Comparison of ENCODE assay signal across 10 mouse cellular contexts in genomic region chr8:87961108-87961507, GRCm38 (mm10). TPM values are rescaled to one million over a fixed set of nuclear protein-coding genes. Genes with fewer than 3 reads are reported as not detected.
A peak's percentile ranks its signal among the peaks of the same experiment; 100 is the strongest.
DNase-seq lines count a peak whose midpoint lies in the region; ATAC-seq lines count a peak whose summit lies in the region.
"Had no signal": no experiment of that assay in that cellular context is flagged by ENCODE, and none has a peak within 500 bp of the region (broad histone marks: within the 10 kb centered on the region; RNA-seq: fewer than 3 reads in every experiment).

No protein-coding gene starts in this region.

- DNase-seq in layer of hippocampus, postnatal 25 days (ENCODE audit: extremely low spot score in 1 of 2, low spot score in 1 of 2): peak; percentile 24 to 54
- DNase-seq in layer of hippocampus, adult 11-12 months (ENCODE audit: low spot score): no peak
- peak; percentile 60 for DNase-seq in liver, embryonic 11.5 days (ENCODE audit: low spot score)
- peak; percentile 73 for DNase-seq in neural tube, embryonic 10.5 days (ENCODE audit: extremely low spot score, low spot score)

- H3K9me3 ChIP-seq in forebrain, embryonic 16.5 days (ENCODE audit: control insufficient read depth, low read length): no peaks in the 10 kb centered on the region
- no peaks in the 10 kb centered on the region for H3K9me3 ChIP-seq in hindbrain, embryonic 16.5 days (ENCODE audit: control insufficient read depth, low read length)
- H3K9me3 ChIP-seq in liver, embryonic 11.5 days (ENCODE audit: control insufficient read depth, low read length): no peaks in the 10 kb centered on the region

- no peaks in the 10 kb centered on the region for H3K36me3 ChIP-seq in forebrain, embryonic 16.5 days (ENCODE audit: control insufficient read depth, insufficient read depth)
- no peaks in the 10 kb centered on the region for H3K36me3 ChIP-seq in hindbrain, embryonic 16.5 days (ENCODE audit: control insufficient read depth, insufficient read depth, low read length)
- no peaks in the 10 kb centered on the region for H3K36me3 ChIP-seq in liver, embryonic 11.5 days (ENCODE audit: control insufficient read depth, insufficient read depth, low read length)
- H3K36me3 ChIP-seq: G1E had no signal

- H3K27ac ChIP-seq in brown adipose tissue, adult 24 weeks (replicated peaks; ENCODE audit: low read depth, low read length): peak overlapping the region; percentile 53; the same call in 1 of the 2 replicates
- H3K27ac ChIP-seq in forebrain, embryonic 16.5 days (ENCODE audit: low read length): no peak overlapping the region
- no peak overlapping the region for H3K27ac ChIP-seq in hindbrain, embryonic 16.5 days (ENCODE audit: low read depth, low read length)
- H3K27ac ChIP-seq in liver, embryonic 11.5 days (ENCODE audit: low read depth, low read length): no peak overlapping the region

- WGBS in forebrain, embryonic 16.5 days: 2% methylated on average over 19 of the region's 20 CpGs
- WGBS in hindbrain, embryonic 16.5 days: under 1% methylated on average over 20 of the region's 20 CpGs
- under 1% methylated on average over 20 of the region's 20 CpGs for WGBS in liver, embryonic 11.5 days

- 0 out of 2 replicates have a peak, but pooled peaks cover 3% of the 10 kb centered on the region for H3K27me3 ChIP-seq in forebrain, embryonic 16.5 days (replicated peaks; ENCODE audit: control insufficient read depth, insufficient read depth, low read length)
- peaks cover 3% of the 10 kb centered on the region for H3K27me3 ChIP-seq in hindbrain, embryonic 16.5 days (replicated peaks; ENCODE audit: control insufficient read depth, insufficient read depth, low read length)
- peaks cover 82% of the 10 kb centered on the region for H3K27me3 ChIP-seq in liver, embryonic 11.5 days (replicated peaks; ENCODE audit: control insufficient read depth, insufficient read depth, low read length)

- peak overlapping the region; percentile 77 for H3K4me3 ChIP-seq in brown adipose tissue, adult 24 weeks (ENCODE audit: insufficient read depth, low read depth, low read length)
- peak overlapping the region; percentile 42 for H3K4me3 ChIP-seq in forebrain, embryonic 16.5 days (replicated peaks; ENCODE audit: low read length)
- H3K4me3 ChIP-seq in hindbrain, embryonic 16.5 days (ENCODE audit: low read length): peak overlapping the region; percentile 90
- H3K4me3 ChIP-seq in liver, embryonic 11.5 days (ENCODE audit: low read depth, low read length): peak overlapping the region; percentile 67

- no peak overlapping the region; the same call in 1 of the 2 replicates for H3K9ac ChIP-seq in forebrain, embryonic 16.5 days (replicated peaks; ENCODE audit: low read depth, low read length)
- peak overlapping the region; percentile 67 for H3K9ac ChIP-seq in hindbrain, embryonic 16.5 days (ENCODE audit: low read depth, low read length)
- no peak overlapping the region for H3K9ac ChIP-seq in liver, embryonic 11.5 days (ENCODE audit: low read depth, low read length)

- H3K4me1 ChIP-seq in brown adipose tissue, adult 24 weeks (ENCODE audit: control insufficient read depth, insufficient read depth, insufficient read length, low read length): peaks cover 14% of the 10 kb centered on the region
- peaks cover 43% of the 10 kb centered on the region for H3K4me1 ChIP-seq in forebrain, embryonic 16.5 days (replicated peaks; ENCODE audit: control insufficient read depth, insufficient read depth, low read length)
- H3K4me1 ChIP-seq in hindbrain, embryonic 16.5 days (ENCODE audit: control insufficient read depth, insufficient read depth, low read depth, low read length): peaks cover 41% of the 10 kb centered on the region
- peaks cover 7% of the 10 kb centered on the region for H3K4me1 ChIP-seq in liver, embryonic 11.5 days (replicated peaks; ENCODE audit: control insufficient read depth, insufficient read depth, low read length)

- no peak for ATAC-seq in forebrain, embryonic 16.5 days
- ATAC-seq in hindbrain, embryonic 16.5 days: no peak
- no peak; the same call in 1 of the 2 replicates for ATAC-seq in liver, embryonic 11.5 days (replicated peaks; ENCODE audit: low FRiP score)
- ATAC-seq in megakaryocyte, adult 5-6 weeks (ENCODE audit: poor library complexity, severe bottlenecking): no peak

- peak overlapping the region; percentile 91 for H3K4me2 ChIP-seq in forebrain, embryonic 16.5 days (ENCODE audit: low read length)
- H3K4me2 ChIP-seq in hindbrain, embryonic 16.5 days (ENCODE audit: low read length): peak overlapping the region; percentile 93
- peak overlapping the region; percentile 82 for H3K4me2 ChIP-seq in liver, embryonic 11.5 days

RNA-seq across cellular contexts. Expression of gene Zfp423, which starts 1.7 kb away (rescaled TPM):
- 10 to 100 TPM; 26.8 to 28.9 TPM for total RNA-seq in layer of hippocampus, postnatal 25 days (2021)
- polyA plus RNA-seq in brown adipose tissue, adult 24 weeks (2012; ENCODE audit: insufficient read depth, insufficient read length, missing spikeins): 10.1 and 14.0 TPM in 2 replicates
- 13.3 and 20.6 TPM in 2 replicates for polyA plus RNA-seq in forebrain, embryonic 16.5 days (2015; fragmentation: Nextera tagmentation; extraction: Ambion mirVana)
- polyA plus RNA-seq in hindbrain, embryonic 16.5 days (2015; fragmentation: Nextera tagmentation; extraction: Ambion mirVana): 21.6 and 26.4 TPM in 2 replicates
- 4.8 and 5.8 TPM in 2 replicates for polyA plus RNA-seq in liver, embryonic 11.5 days (2014; fragmentation: Nextera tagmentation; extraction: Ambion mirVana)
- total RNA-seq in megakaryocyte, adult 5-6 weeks (2015): 0.18 TPM in 1 of 2 replicates, not detected in the other
- not detected in 2 replicates for total RNA-seq in megakaryocyte, adult 5-6 weeks (2017)
- total RNA-seq: G1E; hematopoietic stem cell, adult 5-6 weeks had no signal
- polyA plus RNA-seq: G1E had no signal
